Mouse (Mus musculus) intestine, embryonic 16.5 days (tissue): ENCODE measurements around the gene Pcdh19. TPM values are rescaled to one million over a fixed set of nuclear protein-coding genes. Genes with fewer than 3 reads are reported as not detected.

Source experiments
- ATAC-seq: fragments of 200-750 bp; cut with Nextera tagmentation; 2 replicates; pipeline ENCODE4 v1.8.0; 2017; ENCODE audit warnings: moderate TSS enrichment, moderate library complexity
- H3K27ac ChIP-seq: fragments of 300-500 bp; sonication (generic); 2 replicates; pipeline ENCODE4 v1.5.1; 2014; ENCODE audit warnings: mild to moderate bottlenecking, low read length
- H3K27me3 ChIP-seq: fragments of 300-500 bp; sonication (generic); replicated peaks from 2 replicates; pipeline ENCODE4 v1.6.1; 2014; ENCODE audit warnings: low read length, control low read depth, mixed read lengths; ENCODE audit not compliant: control insufficient read depth, insufficient read depth
- H3K36me3 ChIP-seq: fragments of 300-500 bp; sonication (generic); 2 replicates; pipeline ENCODE4 v1.6.1; 2014; ENCODE audit warnings: low read length, control low read depth; ENCODE audit not compliant: control insufficient read depth, insufficient read depth
- H3K4me1 ChIP-seq: fragments of 300-500 bp; sonication (generic); 2 replicates; pipeline ENCODE4 v1.6.1; 2014; ENCODE audit warnings: low read length, control low read depth, mixed read lengths; ENCODE audit not compliant: control insufficient read depth, insufficient read depth
- H3K4me2 ChIP-seq: fragments of 300-500 bp; sonication (generic); 2 replicates; pipeline ENCODE4 v1.6.1; 2014; ENCODE audit warnings: low read depth, low read length, control low read depth
- H3K4me3 ChIP-seq: fragments of 300-500 bp; sonication (generic); 2 replicates; pipeline ENCODE4 v1.5.1; 2014; ENCODE audit warnings: mild to moderate bottlenecking, low read length
- H3K9ac ChIP-seq: fragments of 300-500 bp; sonication (generic); 2 replicates; pipeline ENCODE4 v1.6.1; 2014; ENCODE audit warnings: low read depth, low read length
- H3K9me3 ChIP-seq: fragments of 300-500 bp; sonication (generic); 2 replicates; pipeline ENCODE4 v1.6.1; 2016; ENCODE audit warnings: low read length, control low read depth; ENCODE audit not compliant: control insufficient read depth
- WGBS: fragments of 180-500 bp; shearing (Covaris S2); extraction: QIAGEN DNeasy Blood & Tissue Kit; methylation state at CpG from one replicate; pipeline ENCODE4 v1.1.7; 2014; 5-methylcytosine and 5-hydroxymethylcytosine counted together
- polyA plus RNA-seq: library from polyadenylated mRNA; unstranded; fragments of >200 nt; fragmentation: Nextera tagmentation; extraction: Ambion mirVana; gene quantifications from 2 replicates; pipeline ENCODE4 v1.2.1, GENCODE M21; 2015

Pcdh19 gene
- polyA plus RNA-seq, 1 experiment from 2014 or later: 1.6 TPM

DNA sequence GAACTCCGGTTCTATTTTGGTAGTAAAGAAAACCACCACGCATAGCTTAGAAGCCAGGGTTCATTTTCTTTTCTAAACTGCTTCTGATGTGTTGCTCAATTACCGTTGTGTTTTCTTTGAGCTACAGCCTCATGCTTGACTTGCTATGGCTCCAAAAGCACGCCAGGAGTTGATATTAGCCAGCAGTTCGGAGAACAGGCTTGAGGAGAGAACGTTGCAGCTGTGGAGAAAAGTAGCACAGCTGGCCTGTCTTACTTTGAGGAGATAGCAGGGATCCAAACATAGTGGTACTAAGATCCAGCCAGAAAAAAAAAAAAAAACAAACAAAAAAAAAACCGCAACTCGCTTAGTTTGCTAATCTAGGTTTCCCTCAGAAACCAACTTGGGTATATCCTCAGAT, 59.2 kb downstream of the Pcdh19 start:
- Histone ChIP-seq H3K36me3 (no peaks in the 10 kb centered on the region), H3K4me2 (no peak overlapping the region), H3K27ac (no peak overlapping the region), H3K4me3 (no peak overlapping the region), H3K9me3 (no peaks in the 10 kb centered on the region), H3K4me1 (no peaks in the 10 kb centered on the region), H3K9ac (no peak overlapping the region), H3K27me3 (no peaks in the 10 kb centered on the region)
- no peak for ATAC-seq
- WGBS: 74% methylated on average over 8 of the region's 8 CpGs

DNA sequence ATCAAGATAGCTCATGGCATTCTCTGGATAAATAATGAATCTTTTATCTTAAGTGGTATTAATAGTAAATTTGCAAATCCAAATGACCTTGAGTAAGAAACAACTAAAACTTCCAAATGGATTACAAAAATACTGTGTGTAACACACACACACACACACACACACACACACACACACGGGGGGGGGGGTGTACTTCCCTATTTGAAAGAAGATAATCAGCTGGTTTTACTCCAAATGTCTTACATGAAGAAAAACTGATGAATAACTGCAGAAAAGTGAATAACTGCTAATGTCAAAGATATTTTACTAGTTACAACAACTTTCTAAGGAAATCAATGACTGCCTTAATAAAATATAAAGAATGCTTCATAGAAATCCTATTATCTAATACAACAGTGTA, 70.6 kb downstream of the Pcdh19 start:
- H3K27ac ChIP-seq: no peak overlapping the region
- H3K4me2 ChIP-seq: no peak overlapping the region
- H3K4me1 ChIP-seq: no peaks in the 10 kb centered on the region
- no peak for ATAC-seq
- H3K36me3 ChIP-seq: no peaks in the 10 kb centered on the region
- no peaks in the 10 kb centered on the region for H3K27me3 ChIP-seq
- WGBS: 57% methylated on average over 1 of the region's 1 CpGs
- H3K9ac ChIP-seq: no peak overlapping the region
- H3K4me3 ChIP-seq: no peak overlapping the region
- H3K9me3 ChIP-seq: no peaks in the 10 kb centered on the region

DNA sequence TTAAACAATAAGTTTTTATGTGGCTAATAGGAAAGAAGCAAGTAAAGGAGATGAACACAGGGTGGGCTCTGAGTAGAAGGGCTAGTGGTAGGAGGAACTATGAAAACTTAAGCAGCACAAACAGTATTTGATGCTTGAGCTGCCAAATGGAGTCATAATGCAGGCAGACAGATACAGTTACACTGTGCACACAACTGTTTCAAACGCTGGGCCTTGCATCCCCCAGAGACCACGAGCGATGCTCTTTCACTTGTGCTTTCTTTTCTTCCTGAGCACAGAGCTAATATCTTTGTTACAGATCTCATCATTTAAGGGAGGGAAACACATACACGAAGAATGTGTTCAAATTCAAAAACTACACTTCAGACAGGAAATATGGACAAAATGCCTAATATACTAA, 83.0 kb downstream of the Pcdh19 start:
- no peaks in the 10 kb centered on the region for H3K4me1 ChIP-seq
- no peak for ATAC-seq
- no peak overlapping the region for H3K4me3 ChIP-seq
- H3K4me2 ChIP-seq: no peak overlapping the region
- H3K9me3 ChIP-seq: no peaks in the 10 kb centered on the region
- H3K27ac ChIP-seq: no peak overlapping the region
- no peaks in the 10 kb centered on the region for H3K36me3 ChIP-seq
- no peak overlapping the region for H3K9ac ChIP-seq
- WGBS: 68% methylated on average over 4 of the region's 4 CpGs
- no peaks in the 10 kb centered on the region for H3K27me3 ChIP-seq

DNA sequence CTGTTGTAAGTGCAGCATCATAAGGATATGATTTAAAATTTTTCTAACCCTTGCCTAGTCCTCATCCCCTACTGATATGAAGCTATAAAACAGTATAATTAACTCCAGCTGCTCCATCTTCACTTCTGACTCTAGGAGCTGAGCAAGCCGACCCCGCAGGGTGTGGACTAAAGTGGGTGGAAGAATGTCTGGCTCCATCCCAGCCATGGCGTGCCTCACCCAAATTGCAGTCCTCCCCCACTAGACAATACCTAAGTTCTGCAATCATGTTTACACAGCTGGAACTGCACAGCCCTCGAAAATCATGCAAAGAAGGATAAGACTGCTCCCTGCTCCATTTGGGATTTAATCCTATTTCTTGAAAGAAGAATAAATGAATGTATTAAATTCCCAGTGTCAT, 84.5 kb downstream of the Pcdh19 start:
- Histone ChIP-seq H3K4me3 (no peak overlapping the region), H3K9me3 (no peaks in the 10 kb centered on the region), H3K27me3 (no peaks in the 10 kb centered on the region), H3K36me3 (no peaks in the 10 kb centered on the region), H3K4me2 (no peak overlapping the region), H3K27ac (no peak overlapping the region), H3K4me1 (no peaks in the 10 kb centered on the region), H3K9ac (no peak overlapping the region)
- 51% methylated on average over 4 of the region's 4 CpGs for WGBS
- no peak for ATAC-seq

DNA sequence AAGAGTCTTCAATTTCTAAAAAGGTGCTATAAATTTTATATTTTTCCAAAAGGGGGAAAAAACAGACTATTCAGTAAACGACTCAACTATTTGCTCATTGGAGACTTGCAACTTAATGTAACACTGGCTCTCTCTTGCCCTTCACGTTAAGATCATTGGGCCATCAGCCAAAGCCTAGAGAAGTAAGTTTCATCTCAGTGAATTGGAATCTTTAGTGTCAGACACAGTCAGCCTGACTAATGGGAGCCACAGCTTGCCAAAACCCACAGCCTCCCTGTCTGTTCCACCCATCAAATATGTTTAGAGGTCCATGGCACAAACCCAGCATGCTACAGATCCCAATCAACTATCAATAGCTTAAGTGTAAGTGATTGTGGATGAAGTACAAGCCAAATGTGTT, 86.7 kb downstream of the Pcdh19 start:
- H3K27me3 ChIP-seq: no peaks in the 10 kb centered on the region
- 53% methylated on average over 2 of the region's 2 CpGs for WGBS

DNA sequence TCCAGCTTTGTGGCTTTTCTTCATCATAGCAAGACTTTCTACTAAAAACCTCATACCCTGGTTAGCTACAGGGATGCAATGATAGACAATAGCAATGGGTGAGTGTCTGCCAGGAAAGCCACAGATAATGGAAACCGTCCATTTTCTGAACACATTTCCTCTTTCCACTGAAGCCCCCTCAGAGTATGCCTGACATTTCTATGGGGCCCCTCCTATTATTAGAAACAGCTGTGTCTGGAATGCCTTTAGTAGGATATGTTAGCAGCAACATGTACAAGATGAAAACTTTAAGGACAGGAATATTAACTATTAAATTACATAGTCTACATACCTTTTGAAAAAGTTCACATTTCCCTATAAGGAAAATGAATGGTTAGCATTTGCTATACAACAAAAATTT, 87.1 kb downstream of the Pcdh19 start:
- Histone ChIP-seq H3K4me3 (no peak overlapping the region), H3K4me1 (no peaks in the 10 kb centered on the region), H3K27ac (no peak overlapping the region), H3K27me3 (no peaks in the 10 kb centered on the region), H3K9me3 (no peaks in the 10 kb centered on the region), H3K9ac (no peak overlapping the region), H3K36me3 (no peaks in the 10 kb centered on the region), H3K4me2 (no peak overlapping the region)
- ATAC-seq: no peak
- WGBS: 47% methylated on average over 1 of the region's 1 CpGs

More for the DNA sequence above, 86.7 kb downstream of the Pcdh19 start:
- Histone ChIP-seq H3K36me3 (no peaks in the 10 kb centered on the region), H3K4me3 (no peak overlapping the region), H3K27ac (no peak overlapping the region), H3K9ac (no peak overlapping the region), H3K9me3 (no peaks in the 10 kb centered on the region), H3K4me2 (no peak overlapping the region), H3K4me1 (no peaks in the 10 kb centered on the region)
- ATAC-seq: no peak

DNA sequence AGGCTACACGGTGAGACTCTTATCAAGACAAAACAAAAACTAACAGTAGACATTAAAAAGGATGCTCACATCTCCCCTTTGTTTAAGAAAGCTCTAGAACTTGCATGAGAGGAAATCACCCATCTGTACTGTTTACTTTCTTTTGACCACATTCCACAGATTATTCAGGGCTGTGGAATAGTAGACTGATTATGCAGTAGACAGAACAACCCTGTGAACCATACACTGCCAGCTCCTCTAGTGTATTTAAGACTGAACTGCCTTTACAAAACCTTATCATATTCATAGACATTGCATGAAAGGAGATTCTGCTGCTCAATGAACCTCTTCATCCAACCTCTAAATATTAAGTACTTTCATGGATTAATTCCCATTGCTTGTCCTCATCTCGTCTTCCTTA, 87.6 kb downstream of the Pcdh19 start:
- Histone ChIP-seq H3K9me3 (no peaks in the 10 kb centered on the region), H3K36me3 (no peaks in the 10 kb centered on the region), H3K27ac (no peak overlapping the region), H3K27me3 (no peaks in the 10 kb centered on the region), H3K4me1 (no peaks in the 10 kb centered on the region), H3K4me2 (no peak overlapping the region), H3K4me3 (no peak overlapping the region), H3K9ac (no peak overlapping the region)
- WGBS: 73% methylated on average over 2 of the region's 2 CpGs
- no peak for ATAC-seq

DNA sequence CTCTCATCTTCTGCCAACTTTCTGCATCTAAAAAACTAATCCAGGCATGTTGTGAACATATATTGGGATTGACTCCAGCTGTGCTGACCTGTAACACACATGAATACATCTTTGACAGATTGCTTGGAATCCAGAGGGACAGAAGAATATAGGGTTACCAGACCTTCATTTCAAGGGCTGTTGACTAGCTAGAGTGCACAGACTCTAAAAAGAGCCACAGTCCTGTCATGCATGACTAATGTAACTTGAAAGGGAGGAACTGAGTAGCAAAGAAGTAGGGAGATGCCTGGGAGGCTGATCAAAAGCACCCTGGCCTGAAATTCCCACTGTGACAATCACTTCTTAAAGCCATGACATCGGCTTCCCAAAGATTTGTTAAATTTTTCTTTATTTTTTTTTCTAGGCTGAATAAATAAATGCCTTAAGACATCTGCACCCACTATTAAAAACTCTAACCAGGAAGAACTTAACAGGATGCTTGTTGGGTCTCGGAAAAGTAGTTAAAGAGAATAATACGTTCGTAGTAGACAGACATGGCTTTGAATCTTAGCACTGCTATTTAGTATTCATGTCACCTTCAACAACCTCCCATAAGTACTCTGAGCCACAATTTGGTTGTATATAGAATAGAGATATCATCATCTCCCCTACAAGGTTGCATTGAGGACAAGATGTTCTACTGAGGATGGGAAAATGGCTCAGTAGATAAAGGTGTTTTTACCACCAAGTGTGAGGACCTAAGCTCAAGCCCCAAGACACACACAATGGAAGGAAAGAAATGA, 113.0 kb downstream of the Pcdh19 start:
- Histone ChIP-seq H3K27ac (no peak overlapping the region), H3K4me3 (no peak overlapping the region), H3K36me3 (no peaks in the 10 kb centered on the region), H3K27me3 (no peaks in the 10 kb centered on the region), H3K4me1 (no peaks in the 10 kb centered on the region), H3K9ac (no peak overlapping the region), H3K4me2 (no peak overlapping the region), H3K9me3 (no peaks in the 10 kb centered on the region)
- WGBS: 81% methylated on average over 4 of the region's 4 CpGs
- ATAC-seq: no peak

DNA sequence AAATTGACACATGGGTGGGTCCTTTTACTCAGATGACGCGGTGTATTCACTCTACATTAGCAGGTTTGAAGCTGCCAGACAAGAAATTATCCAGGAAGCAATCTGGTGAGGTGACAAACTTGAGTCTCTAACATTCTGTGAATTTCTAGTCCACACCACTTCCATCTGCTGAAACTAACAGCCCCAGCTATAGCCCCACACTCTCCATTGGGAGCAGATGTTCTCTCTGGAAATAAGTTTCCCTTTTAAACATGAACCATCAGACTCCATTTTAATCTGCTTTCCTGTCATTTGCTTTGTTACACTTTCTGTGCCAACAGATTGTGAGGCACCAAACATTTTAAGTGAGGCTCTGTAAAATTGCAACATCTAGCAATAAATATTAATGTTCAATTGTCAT, 123.4 kb downstream of the Pcdh19 start:
- WGBS: 79% methylated on average over 2 of the region's 2 CpGs

More for the DNA sequence above, 123.4 kb downstream of the Pcdh19 start:
- H3K9me3 ChIP-seq: no peaks in the 10 kb centered on the region
- H3K4me3 ChIP-seq: no peak overlapping the region
- ATAC-seq: no peak
- no peak overlapping the region for H3K27ac ChIP-seq
- H3K9ac ChIP-seq: no peak overlapping the region
- no peak overlapping the region for H3K4me2 ChIP-seq
- no peaks in the 10 kb centered on the region for H3K36me3 ChIP-seq
- H3K4me1 ChIP-seq: no peaks in the 10 kb centered on the region
- H3K27me3 ChIP-seq: no peaks in the 10 kb centered on the region
